Mouse (Mus musculus) embryonic facial prominence, embryonic 11.5 days (tissue): ENCODE results near the gene Plk3. TPM values are rescaled to one million over a fixed set of nuclear protein-coding genes. Genes with fewer than 3 reads are reported as not detected.

ENCODE experiments used
- ATAC-seq: fragments of 200-750 bp; cut with Nextera tagmentation; replicated peaks from 2 replicates; pipeline ENCODE4 v1.8.0; 2017; ENCODE audit warnings: low read depth; ENCODE audit not compliant: insufficient number of reproducible peaks, low FRiP score, low TSS enrichment
- DNase-seq: peaks from one replicate; pipeline ENCODE4 v3.0.0-alpha.2; 2015; ENCODE audit warnings: low spot score
- H3K27ac ChIP-seq: fragments of 300-500 bp; sonication (generic); replicated peaks from 2 replicates; pipeline ENCODE4 v1.5.1; 2014; ENCODE audit warnings: mild to moderate bottlenecking, low read depth, low read length, control low read depth
- H3K27me3 ChIP-seq: fragments of 300-500 bp; sonication (generic); 2 replicates; pipeline ENCODE4 v1.6.1; 2014; ENCODE audit warnings: mild to moderate bottlenecking, low read length, moderate library complexity, mixed read lengths; ENCODE audit not compliant: control insufficient read depth, insufficient read depth
- H3K36me3 ChIP-seq: fragments of 300-500 bp; sonication (generic); replicated peaks from 2 replicates; pipeline ENCODE4 v1.6.1; 2014; ENCODE audit warnings: low read depth, mild to moderate bottlenecking, low read length, moderate library complexity, mixed read lengths; ENCODE audit not compliant: control insufficient read depth, insufficient read depth
- H3K4me1 ChIP-seq: fragments of 300-500 bp; sonication (generic); 2 replicates; pipeline ENCODE4 v1.6.1; 2014; ENCODE audit warnings: low read length, mixed read lengths; ENCODE audit not compliant: control insufficient read depth, insufficient read depth
- H3K4me2 ChIP-seq: fragments of 300-500 bp; sonication (generic); 2 replicates; pipeline ENCODE4 v1.6.1; 2014; ENCODE audit warnings: low read depth, mild to moderate bottlenecking, control low read depth, low read length, moderate library complexity
- H3K4me3 ChIP-seq: fragments of 300-500 bp; sonication (generic); 2 replicates; pipeline ENCODE4 v1.5.1; 2014; ENCODE audit warnings: low read depth, low read length, control low read depth
- H3K9ac ChIP-seq: fragments of 300-500 bp; sonication (generic); replicated peaks from 2 replicates; pipeline ENCODE4 v1.6.1; 2014; ENCODE audit warnings: mild to moderate bottlenecking, control low read depth, low read length
- H3K9me3 ChIP-seq: fragments of 300-500 bp; sonication (generic); replicated peaks from 2 replicates; pipeline ENCODE4 v1.6.1; 2016; ENCODE audit warnings: mild to moderate bottlenecking, low read length, inconsistent platforms, mixed read lengths; ENCODE audit not compliant: control insufficient read depth
- WGBS: fragments of 180-500 bp; shearing (Covaris S2); extraction: QIAGEN DNeasy Blood & Tissue Kit; methylation state at CpG from one replicate; pipeline ENCODE4 v1.1.7; 2014; 5-methylcytosine and 5-hydroxymethylcytosine counted together
- polyA plus RNA-seq: library from polyadenylated mRNA; unstranded; fragments of >200 nt; fragmentation: Nextera tagmentation; extraction: Ambion mirVana; gene quantifications from 2 replicates; pipeline ENCODE4 v1.2.1, GENCODE M21; 2014

The Plk3 gene
- polyA plus RNA-seq, 1 experiment from 2014 or later = 7.2 TPM

GRCm38 (mm10) chr4:117126675-117127290, 7.0 kb downstream of the Plk3 start, which contains the start of gene Tctex1d4:
Gene Tctex1d4, plus strand, starts transcription at chr4:117126794.
- no peak for ATAC-seq
- Histone ChIP-seq H3K4me2 (no peak within 1 kb of the TSS), H3K4me3 (no peak within 1 kb of the TSS), H3K27me3 (peaks cover 2% of the 10 kb centered on the region; the same call in 1 of the 2 replicates), H3K9ac (peak within 1 kb of the TSS; percentile 63; the same call in 1 of the 2 replicates), H3K9me3 (no peaks in the 10 kb centered on the region), H3K27ac (peak within 1 kb of the TSS; percentile 43; the same call in 1 of the 2 replicates), H3K4me1 (peaks cover 11% of the 10 kb centered on the region), H3K36me3 (no peaks in the 10 kb centered on the region; the same call in 1 of the 2 replicates)
- WGBS = 88% methylated on average over 9 of the region's 9 CpGs
- DNase-seq = no peak

GRCm38 (mm10) chr4:117125910-117126674, 7.7 kb downstream of the Plk3 start:
- no peaks in the 10 kb centered on the region for H3K27me3 ChIP-seq
- H3K27ac ChIP-seq = peak overlapping the region; percentile 43; the same call in 1 of the 2 replicates
- no peak for ATAC-seq
- no peaks in the 10 kb centered on the region for H3K9me3 ChIP-seq
- H3K4me2 ChIP-seq = no peak overlapping the region
- DNase-seq = no peak
- no peaks in the 10 kb centered on the region; the same call in 1 of the 2 replicates for H3K36me3 ChIP-seq
- H3K4me3 ChIP-seq = no peak overlapping the region
- H3K9ac ChIP-seq = peak overlapping the region; percentile 63; the same call in 1 of the 2 replicates
- peaks cover 10% of the 10 kb centered on the region for H3K4me1 ChIP-seq
- WGBS = 47% methylated on average over 15 of the region's 15 CpGs

GRCm38 (mm10) chr4:117125348-117125909, 8.3 kb downstream of the Plk3 start, which contains the start of gene Btbd19:
Gene Btbd19, minus strand, starts transcription at chr4:117125725.
- H3K9me3 ChIP-seq = no peaks in the 10 kb centered on the region
- no peak within 1 kb of the TSS; the same call in 1 of the 2 replicates for H3K4me2 ChIP-seq
- H3K36me3 ChIP-seq = no peaks in the 10 kb centered on the region; the same call in 1 of the 2 replicates
- peaks cover 10% of the 10 kb centered on the region for H3K4me1 ChIP-seq
- H3K27me3 ChIP-seq = no peaks in the 10 kb centered on the region
- no peak within 1 kb of the TSS for H3K4me3 ChIP-seq
- H3K9ac ChIP-seq = peak within 1 kb of the TSS; percentile 63
- no peak for ATAC-seq
- peak; percentile 67 for DNase-seq
- 36% methylated on average over 8 of the region's 8 CpGs for WGBS
- peak within 1 kb of the TSS; percentile 63 for H3K27ac ChIP-seq

- Histone ChIP-seq H3K27ac (peak overlapping the region; percentile 63; the same call in 1 of the 2 replicates), H3K4me3 (no peak overlapping the region)
- no peak for ATAC-seq
Observed at GRCm38 (mm10) chr4:117124518-117125347, 9.0 kb downstream of the Plk3 start.

GRCm38 (mm10) chr4:117124218-117124517, 9.6 kb downstream of the Plk3 start:
- no peaks in the 10 kb centered on the region; the same call in 1 of the 2 replicates for H3K36me3 ChIP-seq
- DNase-seq = no peak
- H3K9ac ChIP-seq = no peak overlapping the region
- no peak overlapping the region for H3K4me2 ChIP-seq
- H3K4me1 ChIP-seq = peaks cover 10% of the 10 kb centered on the region
- H3K4me3 ChIP-seq = no peak overlapping the region
- H3K27ac ChIP-seq = no peak overlapping the region
- no peak for ATAC-seq
- H3K27me3 ChIP-seq = no peaks in the 10 kb centered on the region
- WGBS = 84% methylated on average over 3 of the region's 3 CpGs
- H3K9me3 ChIP-seq = no peaks in the 10 kb centered on the region

More at GRCm38 (mm10) chr4:117124518-117125347, 9.0 kb downstream of the Plk3 start:
- Histone ChIP-seq H3K9ac (peak overlapping the region; percentile 63), H3K4me1 (peaks cover 10% of the 10 kb centered on the region), H3K27me3 (no peaks in the 10 kb centered on the region), H3K4me2 (no peak overlapping the region), H3K36me3 (no peaks in the 10 kb centered on the region; the same call in 1 of the 2 replicates), H3K9me3 (no peaks in the 10 kb centered on the region)
- WGBS = 61% methylated on average over 14 of the region's 14 CpGs
- DNase-seq = no peak

GRCm38 (mm10) chr4:117123546-117124217, 10.1 kb downstream of the Plk3 start:
- H3K27ac ChIP-seq = no peak overlapping the region
- peaks cover 10% of the 10 kb centered on the region for H3K4me1 ChIP-seq
- no peak overlapping the region for H3K4me3 ChIP-seq
- H3K9me3 ChIP-seq = no peaks in the 10 kb centered on the region
- no peaks in the 10 kb centered on the region for H3K36me3 ChIP-seq
- DNase-seq (no peak), ATAC-seq (no peak)
- no peak overlapping the region for H3K9ac ChIP-seq
- H3K4me2 ChIP-seq = no peak overlapping the region
- H3K27me3 ChIP-seq = no peaks in the 10 kb centered on the region
- WGBS = 91% methylated on average over 7 of the region's 9 CpGs

GRCm38 (mm10) chr4:117122209-117122608, 11.6 kb downstream of the Plk3 start:
- H3K4me2 ChIP-seq = no peak overlapping the region
- DNase-seq (no peak), ATAC-seq (no peak)
- no peaks in the 10 kb centered on the region for H3K27me3 ChIP-seq
- H3K9me3 ChIP-seq = no peaks in the 10 kb centered on the region
- H3K4me3 ChIP-seq = no peak overlapping the region
- H3K27ac ChIP-seq = no peak overlapping the region
- 87% methylated on average over 4 of the region's 4 CpGs for WGBS
- H3K9ac ChIP-seq = no peak overlapping the region
- H3K4me1 ChIP-seq = peaks cover 10% of the 10 kb centered on the region
- H3K36me3 ChIP-seq = no peaks in the 10 kb centered on the region
